Mouse (Mus musculus): ENCODE data around the gene Wnk3.
"Not testable (repeated sequence)": the region's sequence is repeated elsewhere in the genome, so short reads cannot be mapped to it uniquely, and the experiment has no call there.

Gene Wnk3

GRCm38 (mm10) chrX:151197778-151198177, at the start of gene Wnk3:
Gene Wnk3 (plus strand): TSS chrX:151198078.
- DNase-seq (ENCODE audit: low read depth, low spot score): no peak

- DNase-seq (ENCODE audit: low read depth, low spot score): no peak
These were observed 39.5 kb upstream of the Wnk3 start for GRCm38 (mm10) chrX:151158414-151158813.

DNA sequence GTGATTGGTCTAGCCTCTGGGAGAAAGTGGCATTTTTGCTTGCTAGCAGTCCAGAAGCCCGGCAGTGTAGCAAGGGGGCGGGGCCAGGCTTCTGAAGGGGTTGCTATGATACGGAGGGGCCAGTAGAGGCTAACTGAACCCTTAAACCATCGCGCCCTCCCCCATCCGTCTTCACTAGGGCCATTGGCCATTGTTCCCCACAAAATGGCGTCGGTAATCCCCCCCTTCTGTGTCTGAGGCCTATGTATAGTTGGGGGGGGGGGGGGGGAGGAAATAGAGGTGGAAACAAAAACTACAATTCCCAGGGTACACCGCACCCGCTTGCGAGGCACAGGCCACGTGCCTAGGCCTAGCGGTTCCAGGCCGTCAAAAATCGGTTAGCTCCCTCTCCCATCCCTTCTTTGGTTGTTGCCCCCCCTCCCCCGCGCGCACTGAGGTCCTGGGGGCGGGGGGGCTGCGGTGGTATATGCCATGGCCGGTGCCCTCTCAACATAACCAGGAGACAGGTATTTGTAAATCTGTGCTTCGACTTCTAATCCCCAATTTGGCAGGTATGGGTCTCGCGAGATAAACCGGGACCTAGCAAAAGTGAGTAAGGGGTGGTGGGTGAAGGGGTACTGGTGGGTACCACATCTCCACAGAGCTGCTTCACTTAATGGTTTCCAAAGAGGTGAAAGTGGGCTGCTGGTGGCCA, 29.3 kb upstream of the Wnk3 start:
- DNase-seq (ENCODE audit: low read depth, low spot score): peak; percentile 44

DNA sequence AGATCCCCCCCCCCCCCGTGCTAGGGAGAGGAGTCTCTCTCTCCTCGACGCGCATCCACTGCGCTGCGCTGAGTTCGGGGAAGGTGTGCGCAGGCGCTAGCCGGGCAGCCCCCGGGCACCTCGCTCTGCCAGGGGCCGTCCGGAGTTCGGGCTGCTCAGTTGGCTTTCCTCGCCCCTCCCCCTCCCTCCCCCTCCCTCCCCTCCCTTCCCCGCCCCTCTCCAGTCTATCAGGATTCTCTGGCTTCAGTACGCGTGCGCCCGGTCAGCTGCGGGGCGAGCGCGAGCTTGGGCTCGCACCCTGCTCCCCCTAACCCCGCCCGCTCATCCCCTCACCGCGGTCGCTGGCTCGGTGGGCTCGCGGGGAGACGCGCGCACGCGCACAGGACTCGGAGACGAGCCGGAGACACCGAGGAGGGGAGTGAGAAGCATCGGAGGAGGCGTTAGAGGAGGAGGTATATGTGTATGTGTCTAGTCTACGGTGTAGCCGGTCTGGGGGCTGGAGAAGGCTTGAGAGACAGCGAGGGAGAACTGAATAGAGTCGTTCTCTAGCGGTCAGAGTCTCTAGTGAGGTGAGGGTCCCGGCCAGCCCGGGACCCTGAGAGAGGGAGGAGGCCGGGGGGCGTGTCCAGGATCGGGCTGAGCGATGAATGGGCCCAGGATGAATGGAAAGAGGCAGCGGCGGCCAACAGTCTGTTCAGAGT, 28.5 kb upstream of the Wnk3 start:
- DNase-seq (ENCODE audit: low read depth, low spot score): peak; percentile 75

GRCm38 (mm10) chrX:151173134-151173533, 24.7 kb upstream of the Wnk3 start:
- not testable (repeated sequence) for DNase-seq (ENCODE audit: low read depth, low spot score)

- DNase-seq (ENCODE audit: low read depth, low spot score): no peak
These were observed 100.5 kb downstream of the Wnk3 start for GRCm38 (mm10) chrX:151298329-151298728.

- DNase-seq (ENCODE audit: low read depth, low spot score): no peak
These were observed 115.9 kb downstream of the Wnk3 start for GRCm38 (mm10) chrX:151313732-151314131.

DNA sequence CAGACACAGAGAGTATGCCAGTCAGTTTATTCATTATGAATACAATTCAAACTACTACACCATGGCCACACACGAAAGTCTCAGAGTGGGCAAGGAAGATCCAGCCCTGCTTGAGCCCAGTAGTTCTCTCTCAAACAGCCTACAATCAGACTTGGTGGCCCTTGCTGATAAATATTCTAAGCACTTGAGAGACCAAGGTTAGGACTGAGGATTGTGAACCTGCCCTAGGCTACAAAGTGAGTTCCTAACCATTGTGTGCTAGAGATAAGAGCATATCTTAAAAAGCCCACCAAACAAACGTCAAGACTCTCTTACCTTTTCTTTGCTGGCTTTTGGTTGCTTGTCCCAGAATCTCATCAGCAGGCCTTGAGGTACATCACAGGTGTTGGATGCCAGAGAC, 135.7 kb downstream of the Wnk3 start:
- DNase-seq (ENCODE audit: low read depth, low spot score): no peak

DNA sequence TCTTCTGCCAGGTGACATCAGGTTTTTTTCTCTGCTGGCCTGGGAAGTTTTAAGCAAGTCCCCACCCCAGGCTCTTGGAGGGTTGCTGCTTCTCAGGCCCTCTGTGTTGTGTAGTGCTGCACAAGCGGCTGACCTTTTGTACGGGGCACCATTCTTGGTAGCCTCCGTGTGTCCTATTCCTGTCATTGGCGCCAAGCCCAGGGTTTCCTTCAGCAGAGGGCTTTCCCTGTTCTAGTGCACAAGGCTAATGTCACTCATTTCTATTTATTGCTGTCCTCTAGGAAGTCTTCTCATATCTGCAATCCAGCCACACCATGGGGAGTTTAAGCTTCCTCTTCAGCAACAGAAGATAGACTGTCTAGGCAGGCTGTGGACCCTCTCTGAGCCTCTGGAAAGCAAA, 139.9 kb downstream of the Wnk3 start:
- no peak for DNase-seq (ENCODE audit: low read depth, low spot score)

- peak; percentile 77 for DNase-seq (ENCODE audit: low read depth, low spot score)
These were observed 146.1 kb downstream of the Wnk3 start, which contains the start of gene Fam120c for GRCm38 (mm10) chrX:151343761-151344500. Gene Fam120c (plus strand): TSS chrX:151344175.

- DNase-seq (ENCODE audit: low read depth, low spot score): peak; percentile 6
These were observed 146.7 kb downstream of the Wnk3 start for GRCm38 (mm10) chrX:151344501-151344984.

DNA sequence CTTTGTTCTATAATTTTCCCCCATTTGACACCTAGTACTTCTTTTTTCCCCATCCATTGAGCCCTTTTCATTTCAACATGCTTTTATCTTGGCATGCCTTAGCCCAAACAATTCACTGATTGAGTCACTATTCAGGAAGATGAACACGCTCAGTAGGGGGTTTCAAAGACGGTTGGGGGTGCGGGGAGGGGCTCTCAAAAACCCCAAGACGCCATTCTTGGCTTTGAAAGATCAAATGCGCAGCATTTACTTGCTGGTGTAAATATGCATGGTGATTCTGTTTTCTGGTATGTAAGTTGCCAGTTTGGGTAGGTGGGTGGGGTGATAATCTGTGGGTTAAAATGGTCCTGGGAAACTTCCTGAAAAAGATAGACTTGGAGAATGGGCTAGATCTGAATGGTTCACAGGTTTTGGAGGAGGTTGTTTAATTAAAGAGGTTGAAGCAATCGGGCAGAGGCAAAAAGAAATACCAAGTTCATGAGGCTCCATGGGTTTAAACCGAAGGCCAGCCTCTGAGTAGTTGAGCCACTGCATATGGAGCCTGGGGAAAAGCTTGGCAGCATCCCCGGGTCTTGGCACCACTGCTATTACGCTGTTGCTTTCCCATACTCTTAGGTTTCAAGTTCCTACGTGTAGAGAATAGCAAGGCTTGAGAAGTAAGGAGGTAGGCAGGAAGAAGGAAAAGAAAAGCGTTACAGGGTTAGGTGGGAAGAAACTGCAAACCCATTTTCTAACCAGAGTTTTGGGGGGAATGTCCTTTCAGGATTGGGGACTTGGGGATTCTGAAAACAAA, 147.7 kb downstream of the Wnk3 start:
- DNase-seq (ENCODE audit: low read depth, low spot score): no peak

- DNase-seq (ENCODE audit: low read depth, low spot score): no peak
These were observed 149.4 kb downstream of the Wnk3 start for GRCm38 (mm10) chrX:151347278-151347677.

DNA sequence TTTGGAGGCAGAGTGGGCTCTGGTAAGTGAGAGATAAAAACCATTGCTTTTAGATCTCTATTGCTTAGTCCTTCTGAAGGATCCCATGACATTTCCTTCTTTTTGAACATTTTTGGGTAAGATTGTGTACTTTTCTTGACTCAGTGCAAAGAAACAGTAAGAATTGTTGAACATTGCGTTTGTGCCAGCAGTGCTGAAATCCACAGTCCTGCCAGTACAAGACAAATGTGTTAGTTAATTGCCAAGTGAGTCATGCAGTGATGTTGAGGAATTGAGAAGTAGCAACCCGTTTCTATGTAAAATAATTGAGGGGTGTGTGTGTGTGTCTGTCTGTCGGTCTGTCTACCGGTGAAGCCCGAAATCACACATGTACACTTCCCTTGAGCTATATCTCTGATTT, 151.4 kb downstream of the Wnk3 start:
- no peak for DNase-seq (ENCODE audit: low read depth, low spot score)

All from retina, postnatal 7 days (tissue).